Mouse (Mus musculus): ENCODE measurements at regions not wholly inside any gene's neighbourhood (a gene's known extent, or its start where the extent isn't known, plus 50 kb on each side); places are given as distances from the start of the nearest gene placed in this dataset.
A peak's percentile ranks its signal among the peaks of the same experiment; 100 is the strongest.

DNA sequence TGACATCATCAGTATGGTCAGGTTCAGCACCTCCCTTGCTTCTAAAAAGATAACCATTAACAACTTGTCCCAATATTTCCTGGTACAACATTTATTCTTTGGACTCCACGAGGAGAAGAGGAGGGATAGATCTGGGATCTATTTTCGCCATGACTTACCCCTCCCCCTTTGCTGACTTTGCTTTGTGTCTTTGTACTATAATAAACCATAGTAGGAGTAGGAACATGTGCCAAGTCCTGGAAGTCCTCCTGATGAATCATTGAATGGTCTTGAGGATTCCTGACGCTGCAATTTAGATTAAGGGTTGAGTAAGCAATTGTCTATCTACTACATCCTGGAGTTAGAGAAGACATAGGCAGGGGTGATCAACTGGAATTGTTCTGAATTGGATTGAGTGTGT, 71.2 kb downstream of the Rbm11 start:
- DNase-seq: no peak

DNA sequence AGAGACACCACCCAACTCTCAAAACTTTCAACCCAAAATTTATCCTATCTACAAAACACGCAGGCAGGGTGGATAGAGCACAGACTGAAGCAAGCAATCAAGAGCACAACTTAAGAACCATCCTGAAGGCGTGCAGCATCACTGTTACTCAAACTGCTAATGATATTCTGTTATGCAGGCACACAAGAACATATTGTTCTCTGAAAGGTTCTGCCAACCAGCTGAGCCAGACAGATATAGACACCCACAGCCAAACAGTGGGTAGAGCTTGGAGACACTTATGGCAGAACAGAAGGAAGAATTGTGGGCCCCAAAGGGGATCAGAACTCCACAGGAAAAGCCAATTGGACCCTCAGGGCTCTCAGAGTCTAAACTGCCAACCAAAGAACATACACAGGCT, 74.9 kb downstream of the Rbm11 start:
- DNase-seq: no peak

DNA sequence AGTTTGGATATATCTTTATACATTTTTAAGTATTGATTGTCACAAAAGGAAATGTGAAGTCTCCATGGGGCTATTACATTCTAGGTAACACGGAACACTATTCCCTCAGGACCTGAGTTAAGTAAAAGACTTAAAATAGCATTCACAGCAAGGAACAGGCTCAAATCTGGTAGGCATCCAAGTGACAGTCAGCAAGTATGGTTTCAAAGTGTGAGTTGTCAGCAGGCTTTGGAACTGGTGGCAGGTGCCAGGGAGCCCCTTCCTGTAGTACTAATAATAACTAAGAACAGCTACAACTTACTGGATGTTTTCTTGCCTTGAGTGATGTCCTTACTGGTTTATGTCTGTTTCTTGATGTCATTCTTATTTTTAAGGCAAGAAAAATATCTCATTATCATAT, 79.5 kb downstream of the Rbm11 start:
- no peak for DNase-seq

DNA sequence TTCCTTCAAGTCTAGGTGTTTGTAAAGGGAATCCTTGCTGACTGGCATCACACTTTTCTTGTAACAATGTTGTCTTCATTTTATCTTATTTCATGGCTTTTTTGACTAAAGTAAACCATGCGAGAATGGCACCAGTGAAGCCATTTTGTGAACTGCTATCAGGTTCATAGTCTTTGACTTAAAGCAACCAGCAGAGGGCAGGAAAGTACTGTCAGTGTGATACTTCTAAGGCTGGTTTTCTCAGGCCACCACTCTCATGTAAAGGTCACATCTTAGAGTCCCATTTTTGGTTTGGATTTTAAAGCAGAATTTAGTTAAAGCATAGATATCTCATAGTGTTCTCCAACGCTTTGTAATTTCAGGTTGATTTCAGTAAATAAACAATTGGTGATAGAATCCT, 83.2 kb downstream of the Rbm11 start:
- DNase-seq: peak; percentile 4 to 18

DNA sequence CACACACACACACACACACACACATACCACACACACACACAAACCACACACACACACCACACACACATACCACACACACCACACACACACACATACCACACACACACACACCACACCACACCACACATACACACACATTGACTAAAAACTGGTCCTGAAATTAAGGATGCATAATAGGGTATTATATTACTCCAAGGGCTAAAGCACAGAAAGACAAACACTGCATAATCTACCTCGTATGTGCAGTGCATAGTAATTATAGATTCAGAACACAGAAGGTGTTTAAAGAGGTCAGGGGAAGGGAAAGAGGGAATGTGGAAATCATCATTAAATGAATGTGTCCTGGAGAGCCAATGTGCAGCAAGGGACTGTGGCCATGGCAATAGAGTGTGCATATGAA, 84.5 kb downstream of the Rbm11 start:
- no peak for DNase-seq

Data from kidney, postnatal 4 days (tissue).